Mouse (Mus musculus): Measurements from ENCODE around the gene Cdh12.
"Not testable (repeated sequence)": the region's sequence is repeated elsewhere in the genome, so short reads cannot be mapped to it uniquely, and the experiment has no call there.

Cdh12 gene

DNA sequence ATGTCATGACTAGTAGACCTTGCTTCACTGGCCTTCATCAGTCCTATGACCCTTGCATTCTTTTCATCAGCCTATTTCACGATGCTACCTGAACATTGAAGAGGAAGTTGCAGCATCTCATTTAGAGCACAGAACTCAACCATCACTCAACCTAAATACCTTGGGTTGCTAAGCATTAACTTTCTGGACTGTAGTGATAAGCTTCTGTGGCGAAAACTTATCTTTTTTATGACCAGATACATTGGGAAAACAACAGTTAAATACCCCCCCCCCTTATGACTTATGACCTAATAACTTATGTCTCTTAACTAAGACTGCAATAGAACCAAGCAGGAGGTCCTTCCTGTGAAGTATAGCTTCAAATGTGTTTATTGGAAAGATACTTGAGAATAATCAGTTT lies 620.2 kb downstream of the Cdh12 start:
- intact Hi-C loops (cut with DNase I): no loop called here

- intact Hi-C loops (cut with DNase I): no loop called here
Measured at GRCm38 (mm10) chr15:21092824-21093223, 643.8 kb downstream of the Cdh12 start.

- intact Hi-C loops (cut with DNase I): loop anchor here (5.0 kb wide), 1 partner anchor 298 kb away; no protein-coding TSS in a partner anchor
Measured at GRCm38 (mm10) chr15:21109009-21109841, 660.2 kb downstream of the Cdh12 start.

- intact Hi-C loops (cut with DNase I): loop anchor here (5.0 kb wide), 1 partner anchor 297 kb away; no protein-coding TSS in a partner anchor
Measured at GRCm38 (mm10) chr15:21109889-21110500, 660.9 kb downstream of the Cdh12 start.

DNA sequence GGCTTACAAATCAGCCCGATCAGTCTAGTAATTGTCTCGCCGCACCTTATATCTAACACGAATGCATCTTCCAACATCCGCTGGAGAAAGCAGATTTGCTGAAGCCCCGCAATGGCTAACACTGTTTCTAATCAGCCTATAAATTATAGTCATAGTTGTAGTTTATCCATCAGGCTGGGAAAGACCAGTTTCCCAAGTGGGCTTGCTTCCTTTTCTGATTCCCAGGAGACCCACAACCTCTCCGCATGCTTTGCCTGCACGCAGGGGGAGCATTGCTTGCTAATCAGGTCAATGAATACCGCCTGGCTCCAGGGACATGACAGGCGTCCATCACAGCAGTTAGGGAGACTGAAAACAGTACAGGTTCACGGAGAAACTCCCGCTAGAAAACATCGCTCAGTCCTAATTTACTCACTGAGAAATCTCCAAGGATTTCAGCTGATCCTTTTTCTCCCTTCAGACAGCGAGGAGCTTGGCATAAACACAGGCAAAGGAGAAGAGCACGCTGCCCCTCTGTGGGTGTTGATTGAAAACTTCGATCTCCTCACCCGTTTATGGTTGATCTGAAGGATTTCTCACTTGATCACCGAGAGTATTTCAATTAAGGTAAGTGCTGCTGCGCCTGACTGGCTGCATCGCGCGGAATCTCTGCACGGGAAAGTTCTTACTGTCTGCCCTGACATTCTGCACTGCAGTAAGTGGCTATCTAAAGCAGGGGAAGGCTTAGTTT lies 662.0 kb downstream of the Cdh12 start:
- intact Hi-C loops (cut with DNase I): no loop called here

DNA sequence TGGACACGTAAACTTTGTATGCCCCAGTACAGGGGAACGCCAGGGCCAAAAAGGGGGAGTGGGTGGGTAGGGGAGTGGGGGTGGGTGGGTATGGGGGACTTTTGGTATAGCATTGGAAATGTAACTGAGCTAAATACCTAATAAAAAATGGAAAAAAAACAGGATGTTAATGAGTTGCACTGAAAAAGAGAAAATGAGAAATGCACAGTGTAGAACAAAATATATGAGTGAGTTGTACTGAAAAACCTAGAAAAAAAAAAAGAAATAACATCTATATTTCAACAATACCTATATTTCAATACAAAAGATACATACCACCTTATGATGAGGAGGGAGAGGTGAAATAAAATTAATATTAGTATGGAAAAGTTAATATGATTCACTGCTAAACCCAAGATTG lies 665.7 kb downstream of the Cdh12 start:
- intact Hi-C loops (cut with DNase I): not testable (repeated sequence)

DNA sequence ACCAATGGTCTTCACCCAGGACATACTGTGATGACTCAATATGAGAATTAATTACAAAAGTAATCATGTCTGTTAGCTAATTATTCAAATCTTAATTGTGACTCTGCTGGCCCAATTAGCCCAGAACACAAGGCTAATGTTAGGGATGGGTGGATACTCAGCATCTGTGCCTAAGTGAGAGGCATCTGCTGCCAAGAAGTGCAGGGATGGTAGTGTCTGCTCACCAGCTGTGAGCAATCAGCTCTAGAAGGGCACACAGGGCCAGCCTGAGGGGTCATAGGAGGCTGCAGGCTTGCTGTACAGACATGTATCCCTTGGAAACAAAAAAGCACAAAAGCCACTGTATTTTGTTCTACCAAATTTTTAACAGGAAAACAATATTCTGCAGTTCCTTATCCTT lies 681.6 kb downstream of the Cdh12 start:
- intact Hi-C loops (cut with DNase I): no loop called here

DNA sequence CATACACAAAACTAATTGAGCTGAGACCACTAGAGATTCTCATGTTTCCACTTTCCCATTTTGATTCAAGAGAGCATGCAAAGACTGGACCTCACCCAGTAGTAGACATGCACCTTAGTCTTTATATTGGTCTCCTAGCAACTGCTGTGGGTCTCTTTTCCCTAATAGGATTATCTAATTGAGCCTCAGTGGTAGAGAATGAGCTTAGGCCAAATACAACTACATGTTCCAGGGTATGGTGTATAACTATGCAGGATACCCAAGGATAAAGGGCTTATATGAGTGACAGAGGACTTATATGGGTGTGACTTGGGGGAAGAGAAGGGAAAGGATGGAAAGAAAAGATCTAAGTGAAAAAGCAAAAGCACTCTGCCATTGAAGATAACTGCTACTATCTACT lies 683.9 kb downstream of the Cdh12 start:
- intact Hi-C loops (cut with DNase I): no loop called here

GRCm38 (mm10) chr15:21146896-21147295 lies 697.8 kb downstream of the Cdh12 start:
- intact Hi-C loops (cut with DNase I): no loop called here

- intact Hi-C loops (cut with DNase I): no loop called here
Measured at GRCm38 (mm10) chr15:21153602-21154001, 704.5 kb downstream of the Cdh12 start.

DNA sequence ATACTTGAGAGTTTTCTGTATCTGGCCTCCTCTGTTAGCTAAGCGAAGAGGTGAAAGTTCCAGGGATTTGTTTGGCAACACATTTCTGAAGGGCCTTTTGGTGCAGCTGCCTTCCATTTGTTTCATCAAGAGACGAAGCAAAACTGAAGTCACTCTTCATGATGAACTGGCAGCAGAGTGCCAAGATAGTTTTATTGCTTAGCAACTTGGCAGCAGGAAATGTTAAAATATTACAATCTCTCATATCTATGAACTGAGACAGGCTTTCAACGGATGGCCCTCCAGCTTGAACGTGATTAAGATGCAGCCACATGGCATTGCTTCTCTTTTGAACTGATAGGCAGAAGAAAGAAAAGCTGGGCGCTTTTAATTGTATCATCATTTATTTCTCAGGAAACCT lies 730.7 kb downstream of the Cdh12 start:
- intact Hi-C loops (cut with DNase I): no loop called here

GRCm38 (mm10) chr15:21180191-21180590 lies 731.1 kb downstream of the Cdh12 start:
- intact Hi-C loops (cut with DNase I): no loop called here

GRCm38 (mm10) chr15:21185799-21186198 lies 736.7 kb downstream of the Cdh12 start:
- intact Hi-C loops (cut with DNase I): no loop called here

GRCm38 (mm10) chr15:21210089-21210488 lies 761.0 kb downstream of the Cdh12 start:
- intact Hi-C loops (cut with DNase I): not testable (repeated sequence)

DNA sequence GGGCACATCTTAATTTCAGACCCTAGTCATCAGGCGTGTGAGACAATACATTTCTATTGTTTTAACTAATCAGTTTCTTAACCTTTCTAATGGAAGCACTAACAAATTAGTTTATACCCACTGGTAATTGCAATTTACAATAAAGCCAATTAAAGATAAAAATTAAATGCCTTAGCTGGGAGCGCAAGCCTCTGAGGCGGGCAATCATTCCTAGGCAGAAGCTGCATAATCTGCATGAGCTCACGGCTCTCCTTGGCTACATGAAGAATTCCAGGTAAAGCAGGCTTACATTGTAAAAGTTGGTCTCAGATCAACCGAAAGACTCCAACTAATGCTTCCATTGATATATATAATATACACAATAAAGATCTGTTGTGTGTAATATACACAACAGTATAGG lies 773.9 kb downstream of the Cdh12 start:
- intact Hi-C loops (cut with DNase I): no loop called here

GRCm38 (mm10) chr15:21261318-21261717 lies 812.3 kb downstream of the Cdh12 start:
- intact Hi-C loops (cut with DNase I): no loop called here

DNA sequence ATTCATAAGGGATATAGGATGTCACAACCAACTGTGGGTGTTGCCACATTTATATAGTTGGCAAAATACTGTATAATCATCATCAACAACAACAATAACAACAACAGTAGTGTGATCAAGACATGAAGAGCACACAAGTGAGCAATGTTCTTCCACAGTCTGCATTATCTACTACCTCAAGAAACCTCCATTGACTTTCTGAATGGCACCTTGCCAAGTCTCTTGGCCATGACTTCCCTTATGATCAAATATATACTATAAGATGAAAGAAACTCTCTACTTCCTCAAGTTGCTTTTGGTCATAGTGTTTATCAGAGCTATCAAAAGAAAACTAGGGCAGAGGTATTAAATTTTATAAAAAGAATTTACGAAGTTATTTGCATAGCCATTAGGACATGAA lies 820.8 kb downstream of the Cdh12 start:
- intact Hi-C loops (cut with DNase I): no loop called here

- intact Hi-C loops (cut with DNase I): no loop called here
Measured at GRCm38 (mm10) chr15:21297051-21297450, 848.0 kb downstream of the Cdh12 start.

DNA sequence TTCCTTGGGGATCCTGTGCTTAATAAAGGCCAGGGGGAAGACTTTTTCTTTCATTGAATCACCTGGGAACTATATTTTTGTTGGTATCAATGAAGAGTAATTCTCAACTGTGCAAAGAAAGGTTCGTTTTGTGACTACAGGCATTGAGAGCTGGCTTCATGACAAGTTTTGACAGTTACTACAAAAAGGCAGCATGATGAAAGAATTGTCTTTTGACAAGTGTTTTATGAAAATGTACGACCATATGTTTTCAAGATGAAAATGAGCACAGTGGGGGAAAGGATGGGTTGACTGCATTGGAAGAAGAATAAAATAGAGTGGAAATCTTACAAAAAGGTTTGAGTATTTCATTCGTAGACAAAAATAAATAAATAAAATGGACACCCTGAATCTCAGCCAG lies 866.4 kb downstream of the Cdh12 start:
- intact Hi-C loops (cut with DNase I): no loop called here

GRCm38 (mm10) chr15:21343853-21344252 lies 894.8 kb downstream of the Cdh12 start:
- intact Hi-C loops (cut with DNase I): no loop called here

GRCm38 (mm10) chr15:21344323-21344722 lies 895.3 kb downstream of the Cdh12 start:
- intact Hi-C loops (cut with DNase I): no loop called here

DNA sequence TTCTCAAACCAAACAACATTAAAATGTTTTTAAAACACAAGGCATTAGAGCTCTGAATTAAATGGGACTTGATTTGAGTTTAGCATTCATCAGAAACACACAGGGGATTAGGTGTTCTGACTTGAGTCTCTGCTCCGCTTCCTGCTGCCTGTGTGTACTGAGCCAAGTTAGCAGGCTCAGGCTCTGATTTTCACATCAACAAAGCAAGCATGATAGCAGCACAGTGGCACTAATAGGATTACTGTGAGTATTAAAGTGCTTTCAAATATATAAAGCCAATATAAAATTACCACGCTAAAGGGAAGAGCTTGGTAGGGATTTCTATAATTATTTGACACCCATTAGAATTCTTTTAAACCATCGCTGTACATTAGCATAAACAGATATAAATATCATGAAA lies 895.7 kb downstream of the Cdh12 start:
- intact Hi-C loops (cut with DNase I): no loop called here

All from adrenal gland (tissue).